Mouse (Mus musculus): ENCODE data around the gene Trim67.

Trim67 gene

DNA sequence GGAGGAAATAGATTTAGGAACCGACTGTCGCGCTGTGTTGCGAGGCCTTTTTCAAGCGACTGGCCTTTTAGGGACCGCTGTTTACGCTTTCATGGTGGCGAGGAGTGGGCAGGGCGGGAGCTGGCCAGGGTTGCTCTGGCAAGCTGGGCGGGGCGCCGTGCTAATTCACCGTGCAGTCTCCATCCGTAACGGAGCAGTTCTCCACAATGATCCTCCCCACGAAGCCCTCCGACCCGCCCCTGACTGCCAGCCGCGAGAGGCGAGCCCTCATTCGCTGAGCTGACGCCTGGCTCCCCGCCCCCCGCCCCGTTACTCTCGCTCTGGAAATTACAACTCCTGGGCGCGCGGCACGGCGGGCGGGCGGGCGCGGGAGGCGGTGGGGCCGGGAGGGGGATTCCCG is at the start of gene Trim67:
TSS of gene Trim67 (plus strand) at position 385 of the 400 bp plus-strand sequence.
- DNase-seq (ENCODE audit: low spot score) = peak; percentile 88

DNA sequence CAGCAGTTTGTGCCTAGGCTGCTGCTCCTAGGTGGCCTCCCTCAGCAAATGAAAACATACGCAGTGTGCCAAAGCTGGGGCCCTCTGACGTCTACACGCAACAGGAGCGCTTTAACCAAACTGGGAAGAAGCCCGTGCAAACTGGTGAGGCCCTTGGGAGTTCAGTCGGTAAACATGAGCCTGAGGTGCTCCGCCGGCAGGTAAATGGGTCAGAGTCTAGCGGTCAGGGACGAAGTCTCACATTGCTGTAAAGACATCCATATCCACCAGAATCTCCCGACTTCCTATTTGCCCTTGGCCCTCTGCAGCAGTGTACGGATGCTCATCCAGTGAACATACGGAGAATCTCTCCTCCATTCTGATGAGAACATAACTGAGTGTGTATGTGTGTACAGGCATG is 46.2 kb upstream of the Trim67 start:
- no peak for DNase-seq (ENCODE audit: low spot score)

DNA sequence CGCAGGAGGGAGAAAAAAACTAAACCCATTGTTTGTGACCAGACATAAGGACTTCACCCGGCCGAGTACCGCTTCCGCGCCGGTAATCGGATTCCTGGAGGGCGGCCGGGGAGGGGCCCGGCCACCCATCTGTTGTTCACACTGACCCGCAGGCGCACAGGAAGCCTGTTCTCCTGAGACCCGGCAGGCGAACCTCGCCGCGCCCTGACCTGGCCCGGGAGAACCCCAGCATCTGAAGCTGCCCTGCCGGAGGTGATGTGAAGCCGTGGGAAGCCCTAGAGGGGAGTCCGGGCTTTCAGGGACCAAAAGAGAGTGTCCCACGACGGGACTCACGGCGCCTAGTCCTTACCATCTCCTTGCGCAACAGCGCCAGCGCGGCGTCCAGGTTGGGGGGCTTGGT is 41.7 kb upstream of the Trim67 start:
- DNase-seq (ENCODE audit: low spot score) = peak; percentile 36

DNA sequence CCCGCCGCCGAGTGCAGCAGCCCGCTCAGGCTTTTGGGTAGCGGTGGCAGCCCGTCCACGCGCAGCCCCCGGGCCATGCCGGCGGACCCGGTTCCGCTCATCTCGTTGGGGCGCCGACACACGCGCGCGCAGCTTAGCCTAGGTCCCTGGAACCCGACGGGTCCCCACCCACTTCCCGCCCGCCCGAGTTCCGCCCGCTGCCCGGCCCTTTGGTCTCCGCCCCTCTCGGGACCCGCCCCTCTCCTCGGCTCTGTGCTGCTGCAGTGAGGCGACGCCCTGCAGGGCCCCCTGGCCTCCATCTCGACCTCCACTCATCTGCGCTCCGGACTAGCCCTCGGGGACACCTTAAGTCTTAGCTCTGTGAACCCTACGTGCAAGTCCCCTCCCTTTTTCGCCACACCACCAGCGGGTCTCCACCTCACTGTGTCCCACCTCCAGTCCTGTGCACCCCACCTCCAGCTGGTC is 41.2 kb upstream of the Trim67 start, which contains the start of gene Fam89a:
TSS of gene Fam89a (minus strand) at position 124 of the 465 bp plus-strand sequence.
- peak; percentile 75 for DNase-seq (ENCODE audit: low spot score)

DNA sequence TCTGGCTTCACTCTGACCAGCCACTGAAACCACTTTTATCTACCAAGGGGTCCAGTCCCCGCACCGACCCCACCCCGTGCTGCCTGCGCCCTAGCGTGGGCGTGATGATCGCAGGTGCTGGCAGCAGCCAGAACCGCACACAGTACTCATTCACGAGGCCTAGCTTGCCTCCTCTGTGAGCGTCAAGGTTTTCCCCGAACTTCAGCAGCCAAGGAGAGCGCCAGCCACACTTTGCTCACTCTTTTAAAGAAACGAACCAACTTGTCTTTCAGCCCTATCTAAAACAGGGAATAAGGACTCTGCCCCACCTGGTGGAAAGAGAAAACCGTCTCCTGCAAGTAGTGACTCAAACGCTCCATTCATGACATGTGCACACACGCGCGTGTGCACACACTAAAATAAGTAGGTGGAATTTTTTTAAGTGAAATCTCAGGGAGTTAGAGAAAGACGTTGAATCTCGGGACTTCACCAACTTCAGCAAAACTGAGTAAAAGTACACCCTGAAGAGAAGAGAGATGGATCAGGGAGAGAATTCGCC is 40.5 kb upstream of the Trim67 start:
- DNase-seq (ENCODE audit: low spot score) = no peak

DNA sequence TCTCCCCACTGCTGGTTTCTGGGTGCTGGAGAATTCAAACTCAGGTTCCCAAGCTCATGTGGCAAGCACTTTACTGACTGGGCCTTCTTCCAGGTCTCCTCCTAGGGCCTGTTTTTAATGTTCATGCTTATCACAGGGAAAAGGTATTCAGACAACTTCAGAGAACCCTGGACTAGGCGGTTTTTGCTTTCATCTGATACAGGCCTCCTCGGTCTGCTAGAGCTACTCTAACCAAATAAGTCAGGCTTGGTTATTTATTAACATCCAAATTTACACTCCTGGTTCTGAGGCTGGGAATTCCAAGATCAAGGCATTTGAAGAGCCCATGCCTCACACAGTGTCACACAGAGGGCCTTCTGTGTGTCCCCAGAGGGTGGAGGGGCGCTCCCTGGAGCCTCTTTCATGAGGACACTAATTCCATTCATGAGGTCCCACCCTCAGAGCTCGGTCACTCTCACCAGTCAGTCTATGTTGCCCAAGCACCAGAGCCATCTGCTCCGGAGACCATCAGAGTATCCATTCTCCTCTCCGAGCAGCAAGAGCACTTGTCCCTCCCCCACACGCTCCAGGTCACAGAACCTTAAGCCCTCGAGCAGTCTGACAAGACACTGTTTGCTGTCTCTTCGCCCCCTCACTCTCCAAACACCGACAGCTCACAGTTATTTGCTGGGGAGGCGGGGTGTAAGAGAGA is 38.6 kb upstream of the Trim67 start:
- peak; percentile 41 for DNase-seq (ENCODE audit: low spot score)

DNA sequence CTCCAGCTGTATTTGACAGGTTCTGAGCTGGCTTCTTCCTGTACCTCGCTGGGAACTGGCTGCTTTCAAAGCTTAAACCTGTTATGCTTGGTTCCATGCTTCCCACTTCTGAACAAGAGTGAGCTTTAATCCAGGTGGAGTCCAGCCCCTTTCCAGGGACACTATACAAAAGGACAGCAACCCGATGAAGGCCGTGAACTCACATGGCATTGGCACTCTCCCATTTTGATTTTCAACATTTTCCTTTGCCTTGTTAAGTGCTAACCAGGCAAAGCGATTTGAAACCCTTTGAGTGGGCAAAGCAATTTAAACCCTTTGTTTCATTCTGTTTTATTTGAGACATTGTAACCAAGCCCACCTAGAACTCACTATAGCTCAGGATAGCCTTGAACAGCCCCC is 38.1 kb upstream of the Trim67 start:
- DNase-seq (ENCODE audit: low spot score) = no peak

DNA sequence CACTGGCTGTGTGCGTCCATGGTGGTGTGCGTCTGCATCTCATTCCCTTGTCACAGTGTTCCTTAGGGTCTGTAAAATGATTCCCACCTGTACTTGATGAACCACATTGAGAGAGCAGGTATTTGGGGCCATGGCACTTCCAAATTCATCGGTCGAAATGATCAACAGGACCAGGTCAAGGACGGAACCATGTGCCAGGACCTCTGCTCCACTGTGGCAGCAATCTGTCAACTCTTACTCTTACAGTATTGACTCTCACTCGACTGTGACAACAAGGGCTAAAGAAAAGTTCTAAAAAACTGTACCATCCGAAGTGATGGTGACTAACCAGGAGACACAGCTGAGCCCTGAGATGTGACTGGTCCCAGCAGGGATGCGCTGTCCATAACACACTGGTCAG is 37.4 kb upstream of the Trim67 start:
- DNase-seq (ENCODE audit: low spot score) = no peak

DNA sequence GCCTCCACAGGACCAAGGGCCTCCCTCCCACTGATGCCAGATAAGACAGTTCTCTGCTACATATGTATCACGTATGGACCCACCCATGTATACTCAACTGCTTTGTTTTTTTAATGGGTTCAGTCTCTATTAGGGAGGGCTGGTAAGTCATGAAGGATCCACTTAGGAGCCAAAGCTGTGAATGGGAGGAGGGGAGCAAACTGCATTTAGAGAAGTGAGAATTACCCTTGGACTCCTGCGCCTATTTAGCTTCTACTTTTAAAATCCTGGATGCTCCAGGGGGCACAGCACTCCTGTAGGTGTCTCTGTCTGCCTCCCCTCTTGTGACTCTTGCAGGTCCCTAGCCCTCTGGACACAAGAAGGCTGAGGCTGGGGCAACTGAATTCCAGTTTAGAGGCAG is 36.7 kb upstream of the Trim67 start:
- no peak for DNase-seq (ENCODE audit: low spot score)

DNA sequence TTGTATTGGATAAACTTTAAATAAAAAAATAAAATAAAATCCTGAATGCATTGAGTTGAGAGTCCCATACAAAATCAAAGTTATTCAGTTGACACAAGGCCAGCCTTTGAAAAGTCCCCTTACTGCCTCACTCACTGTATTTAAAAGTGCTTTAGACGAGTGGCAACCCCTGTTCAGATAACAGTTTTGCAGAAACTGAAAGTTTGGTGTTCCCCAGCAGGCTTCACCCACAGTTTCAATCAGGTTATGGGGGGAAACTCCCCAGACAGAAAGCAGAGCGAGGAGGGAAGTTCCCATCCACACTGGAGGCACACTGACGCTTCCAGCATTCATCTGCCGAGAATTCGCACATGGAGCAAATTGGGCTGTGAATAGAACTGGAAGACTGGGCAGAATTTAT is 36.3 kb upstream of the Trim67 start:
- DNase-seq (ENCODE audit: low spot score) = no peak

DNA sequence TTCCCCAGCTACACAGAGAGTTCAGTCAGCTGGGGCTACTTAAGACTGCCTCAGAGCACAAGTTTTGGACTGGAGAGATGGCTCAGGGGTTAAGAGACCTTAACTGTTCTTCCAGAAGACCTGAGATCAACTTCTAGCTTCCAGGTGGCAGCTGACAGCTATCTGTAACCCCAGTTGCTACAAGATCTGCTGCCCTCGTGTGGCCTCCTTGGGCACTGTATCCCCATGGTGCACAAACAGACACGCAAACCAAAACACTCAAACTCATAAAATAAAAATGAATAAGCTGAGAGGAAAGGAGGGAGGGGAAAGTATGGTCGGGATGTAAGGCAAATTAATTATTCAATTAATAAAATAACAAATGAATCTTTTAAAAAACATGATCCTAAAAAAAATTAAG is 34.3 kb upstream of the Trim67 start:
- DNase-seq (ENCODE audit: low spot score) = peak; percentile 31

DNA sequence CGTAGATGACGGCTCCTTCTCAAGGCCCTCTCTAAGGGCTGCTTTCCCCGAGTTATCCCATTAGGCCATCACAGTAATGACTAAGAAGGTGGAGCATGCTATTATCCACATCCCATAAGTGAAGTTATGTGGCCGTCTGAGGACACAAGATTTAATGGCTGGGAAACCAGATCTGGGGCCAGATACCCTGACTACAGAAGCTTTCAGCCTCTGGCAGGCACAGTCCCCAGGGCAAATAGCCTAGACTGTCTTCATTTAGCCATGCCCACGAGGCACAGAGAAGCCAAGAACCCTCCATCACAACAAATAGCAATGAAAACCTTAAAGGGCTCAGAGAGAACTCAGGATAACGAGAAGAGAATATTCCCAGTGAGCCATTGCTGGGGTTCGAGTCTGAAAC is 29.8 kb upstream of the Trim67 start:
- no peak for DNase-seq (ENCODE audit: low spot score)

DNA sequence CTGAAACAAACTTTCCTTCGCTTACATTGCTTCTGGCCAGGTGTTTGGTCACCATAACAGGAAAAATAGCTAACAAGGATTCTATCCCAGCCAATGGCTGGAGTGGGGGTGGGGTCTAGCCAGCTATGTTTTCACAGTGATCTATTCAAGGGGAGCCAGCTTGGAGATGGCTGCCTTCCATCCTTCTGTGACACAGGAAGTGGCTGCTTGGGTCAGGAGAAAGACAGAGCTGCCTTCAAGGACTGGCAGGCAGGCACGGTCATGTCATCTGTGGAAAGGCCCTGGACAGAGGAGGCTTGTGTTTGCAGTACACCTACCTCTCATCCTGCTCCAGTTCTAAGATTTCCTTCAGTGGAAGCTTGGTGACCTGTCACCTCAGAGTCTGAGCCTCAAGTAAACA is 20.5 kb upstream of the Trim67 start:
- DNase-seq (ENCODE audit: low spot score) = no peak

DNA sequence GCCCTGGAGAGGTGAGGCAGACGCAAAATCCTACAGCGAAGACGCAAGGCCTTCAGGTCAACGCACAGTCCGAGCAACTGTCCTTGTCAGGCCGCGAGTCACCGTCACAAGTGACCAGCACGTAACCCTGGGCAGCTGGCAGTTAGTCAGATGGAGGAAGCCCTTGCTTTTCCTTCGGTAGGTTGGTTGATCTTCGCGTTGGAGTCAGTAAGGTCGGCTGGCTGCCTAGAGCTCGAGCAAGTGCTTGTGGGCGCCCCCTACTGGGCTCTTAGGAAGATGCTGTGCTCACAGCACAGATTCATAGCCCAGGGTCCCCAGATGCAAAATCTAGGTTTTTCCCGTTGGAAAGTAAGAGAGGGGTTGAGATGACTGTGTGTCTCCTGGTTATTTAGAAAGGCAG is 17.2 kb upstream of the Trim67 start:
- peak; percentile 90 for DNase-seq (ENCODE audit: low spot score)

DNA sequence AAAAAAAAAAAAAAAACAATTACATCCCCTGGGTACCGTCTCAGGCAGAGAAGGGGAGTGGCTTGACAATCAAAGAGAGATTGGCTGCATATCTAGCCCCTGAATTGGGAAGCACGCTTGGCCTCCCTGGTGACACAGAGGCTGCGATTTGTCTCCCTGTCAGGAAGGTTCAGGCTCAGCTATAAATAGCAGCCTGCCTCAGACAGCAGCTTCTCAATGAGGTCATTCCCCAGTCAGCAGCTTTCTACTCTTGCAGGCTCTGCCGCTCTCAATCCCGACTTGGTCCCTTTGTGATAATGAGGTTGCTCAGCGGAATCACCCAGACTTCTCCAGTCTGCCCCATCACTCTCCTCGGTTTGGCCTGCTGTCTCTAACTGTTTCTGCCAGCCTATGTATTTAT is 12.7 kb upstream of the Trim67 start:
- peak; percentile 78 for DNase-seq (ENCODE audit: low spot score)

DNA sequence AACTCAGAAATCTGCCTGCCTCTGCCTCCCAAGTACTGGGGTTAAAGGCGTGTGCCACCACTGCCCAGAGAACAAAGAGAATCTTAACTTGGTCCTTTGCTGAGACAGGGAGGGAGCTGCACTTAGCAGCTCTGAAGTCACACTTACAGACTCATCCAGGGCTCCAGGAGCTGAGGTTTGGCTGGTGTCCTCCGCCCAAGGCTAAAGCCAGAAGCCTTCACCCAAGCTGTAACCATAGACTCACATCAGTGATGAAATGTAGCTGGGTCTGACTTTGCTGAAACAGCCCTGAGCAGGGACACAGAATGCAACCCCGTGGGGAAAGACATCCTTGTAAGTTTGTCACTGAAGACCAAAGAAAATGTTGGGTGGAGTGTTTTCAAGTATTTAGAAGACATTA is 10.5 kb upstream of the Trim67 start:
- DNase-seq (ENCODE audit: low spot score) = no peak

DNA sequence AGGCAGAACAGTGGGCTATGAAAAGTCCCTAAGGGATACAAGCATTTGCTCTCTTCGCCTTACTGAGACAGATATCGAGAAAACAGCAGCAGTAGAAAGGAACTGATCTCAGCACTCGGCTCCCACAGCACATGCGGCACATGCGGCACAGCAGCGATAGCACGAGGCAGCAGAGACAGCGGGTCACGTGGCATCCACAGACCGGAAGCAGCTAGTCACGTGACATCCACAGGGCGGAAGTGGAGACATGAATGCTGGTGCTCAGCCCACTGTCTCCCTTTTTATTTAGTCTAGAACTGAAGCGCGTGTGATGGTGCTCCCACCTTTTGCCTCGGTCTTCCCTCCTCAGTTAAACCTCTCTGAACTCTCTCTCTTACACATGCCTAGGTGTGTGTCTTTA is 9.7 kb upstream of the Trim67 start:
- no peak for DNase-seq (ENCODE audit: low spot score)

DNA sequence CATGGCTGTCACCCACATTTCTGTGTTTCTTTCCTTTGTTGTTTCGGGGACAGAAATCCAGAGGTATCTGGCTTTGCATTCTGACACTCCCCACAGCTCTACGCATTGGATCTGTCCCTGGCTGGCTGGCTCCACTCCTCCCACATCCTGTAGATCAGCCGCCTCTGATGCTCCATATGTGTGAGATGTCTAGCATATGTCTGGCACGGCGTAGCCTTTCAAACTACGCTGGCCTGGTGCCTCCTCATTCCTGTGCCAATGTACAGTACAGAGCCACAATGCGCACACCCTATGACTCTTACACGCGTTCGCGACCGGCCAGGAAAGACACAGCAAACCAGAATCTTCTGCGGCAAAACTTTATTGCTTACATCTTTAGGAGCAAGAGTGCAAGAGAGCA is 8.3 kb upstream of the Trim67 start:
- no peak for DNase-seq (ENCODE audit: low spot score)

DNA sequence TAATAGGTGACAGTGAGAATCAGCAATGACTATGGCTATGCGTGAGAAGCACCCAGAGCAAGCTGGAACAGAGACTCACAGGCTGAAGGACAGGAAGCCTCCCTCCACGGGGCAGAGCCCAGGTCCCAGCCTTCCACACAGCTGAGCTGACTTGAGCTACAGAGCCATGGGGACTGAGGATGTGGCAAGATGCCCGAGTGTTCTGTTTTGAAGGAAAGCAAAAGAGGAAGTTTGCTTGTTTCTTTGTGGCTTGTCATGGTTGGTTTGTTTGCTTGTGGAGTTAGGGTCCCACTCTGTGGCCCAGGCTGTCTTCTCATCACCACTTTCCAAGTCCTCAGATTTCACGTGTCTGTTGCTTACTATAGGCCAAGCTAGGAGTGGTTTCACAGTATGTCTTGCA is 2.2 kb upstream of the Trim67 start:
- DNase-seq (ENCODE audit: low spot score) = no peak

DNA sequence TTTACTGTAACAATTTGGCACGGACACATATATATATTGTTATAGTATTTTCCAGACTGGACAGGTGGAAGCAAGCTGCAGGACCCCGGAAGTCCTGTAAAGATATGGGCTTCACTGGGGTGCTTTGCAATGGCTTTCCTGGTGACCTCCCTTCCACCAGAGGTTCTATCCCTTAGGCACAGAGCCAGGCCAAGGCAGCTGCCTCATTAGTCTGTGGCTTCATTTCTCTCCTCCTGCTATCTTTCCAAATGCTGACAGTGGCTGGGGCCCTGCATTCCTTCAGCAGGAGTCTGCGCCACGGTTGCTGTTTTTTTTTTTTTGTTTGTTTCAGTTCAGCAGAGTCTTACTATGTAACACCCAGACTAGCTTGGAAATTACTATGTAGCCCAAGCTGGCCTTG is 1.1 kb upstream of the Trim67 start:
- no peak for DNase-seq (ENCODE audit: low spot score)

DNA sequence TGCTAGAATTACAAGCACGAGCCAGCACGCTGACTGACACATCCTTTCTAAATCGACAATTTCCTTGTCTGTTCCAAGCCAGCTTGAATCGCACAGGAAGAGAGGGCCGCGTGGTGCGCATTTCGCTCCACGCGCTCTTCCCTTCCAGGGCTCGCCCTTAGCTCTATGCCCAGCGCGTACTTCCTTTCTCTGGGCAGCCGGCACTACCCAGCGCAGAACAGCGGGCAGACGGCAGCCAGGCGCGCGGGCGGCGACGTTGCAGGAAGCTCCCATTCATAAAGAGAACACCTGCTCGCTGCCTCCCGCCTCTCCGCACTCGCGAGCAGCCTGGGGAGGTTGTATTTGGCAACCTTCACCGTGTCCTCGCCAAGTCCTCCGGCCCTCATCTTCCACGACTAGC is 706 bp upstream of the Trim67 start:
- DNase-seq (ENCODE audit: low spot score) = peak; percentile 37

DNA sequence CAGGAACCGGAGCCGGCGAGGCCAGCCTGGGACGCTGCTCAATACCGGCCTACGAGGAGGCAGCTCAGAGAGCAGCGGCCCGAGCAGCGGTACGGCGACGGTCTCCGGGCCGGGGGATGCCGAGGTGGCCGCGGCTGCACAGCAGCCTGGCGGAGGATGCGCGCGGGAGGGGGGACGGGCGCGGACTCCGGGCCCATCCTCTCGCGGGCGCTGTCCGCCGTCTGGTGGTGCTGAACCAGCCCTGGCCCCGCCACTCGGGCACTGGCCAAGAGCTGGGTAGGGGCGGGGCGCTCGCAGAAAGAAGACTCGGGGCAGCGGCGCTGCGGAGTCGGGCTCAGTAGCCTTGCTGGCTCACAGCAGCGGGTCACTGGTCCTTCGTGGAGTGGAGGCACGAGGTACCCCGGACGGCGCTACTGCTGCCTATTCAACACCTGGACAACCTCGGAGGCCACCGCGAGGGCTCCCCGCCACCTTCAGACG is 320 bp downstream of the Trim67 start:
- peak; percentile 89 for DNase-seq (ENCODE audit: low spot score)

DNA sequence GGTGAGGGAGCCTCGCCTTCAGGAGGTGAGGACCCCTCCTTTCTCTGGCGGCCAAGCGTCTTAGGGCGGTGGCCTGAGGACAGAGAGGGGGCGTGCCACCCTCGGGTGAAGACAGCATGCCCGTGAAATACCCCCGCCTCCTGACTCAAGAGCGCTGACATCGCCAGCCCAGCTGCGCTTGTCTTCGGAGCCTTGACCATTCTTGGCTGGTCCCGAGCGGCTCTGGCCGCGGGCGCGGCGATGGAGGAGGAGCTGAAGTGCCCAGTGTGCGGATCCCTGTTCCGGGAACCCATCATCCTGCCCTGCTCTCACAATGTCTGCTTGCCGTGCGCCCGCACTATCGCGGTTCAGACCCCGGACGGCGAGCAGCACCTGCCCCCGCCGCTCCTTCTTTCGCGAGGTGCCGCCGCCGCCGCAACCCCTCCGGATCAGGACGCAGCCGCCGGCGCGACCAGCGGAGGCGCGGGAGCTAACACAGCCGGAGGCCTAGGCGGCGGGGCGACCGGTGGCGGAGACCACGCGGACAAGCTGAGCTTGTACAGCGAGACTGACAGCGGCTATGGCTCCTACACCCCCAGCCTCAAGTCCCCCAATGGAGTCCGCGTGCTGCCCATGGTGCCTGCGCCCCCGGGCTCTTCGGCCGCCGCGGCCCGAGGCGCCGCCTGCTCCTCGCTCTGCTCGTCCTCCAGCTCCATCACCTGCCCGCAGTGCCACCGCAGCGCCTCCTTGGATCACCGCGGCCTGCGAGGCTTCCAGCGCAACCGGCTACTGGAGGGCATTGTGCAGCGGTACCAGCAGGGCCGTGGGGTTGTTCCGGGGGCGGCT is 981 bp downstream of the Trim67 start:
- peak; percentile 18 for DNase-seq (ENCODE audit: low spot score)

Data from embryo, embryonic 10.5 days (tissue).